Mouse (Mus musculus): ENCODE measurements around the gene Atp6v0a1. TPM values are rescaled to one million over a fixed set of nuclear protein-coding genes. Genes with fewer than 3 reads are reported as not detected.

Gene Atp6v0a1
- polyA plus RNA-seq, 2 experiments: 32.7 to 60.9 TPM

DNA sequence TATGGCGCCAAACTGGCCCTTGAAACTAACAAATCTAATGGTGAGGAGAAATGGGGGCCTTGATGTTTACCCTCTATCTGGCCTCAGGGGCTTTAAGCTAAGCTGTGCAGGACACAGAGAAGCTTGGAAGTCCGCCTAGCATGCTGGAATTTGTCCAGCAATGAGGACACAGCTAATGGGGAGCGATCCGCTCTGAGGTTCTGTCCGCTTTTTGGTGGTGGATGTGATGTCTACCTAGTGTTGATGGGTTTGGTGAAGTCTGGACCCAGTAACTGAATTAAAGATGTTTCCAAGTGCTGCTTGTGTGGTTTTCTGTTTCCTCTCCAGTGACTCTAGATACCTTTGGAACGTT lies 77.0 kb downstream of the Atp6v0a1 start:
- Histone ChIP-seq H3K9me3 (ENCODE audit: control insufficient read depth, low read length) (no peaks in the 10 kb centered on the region), H3K4me3 (replicated peaks; ENCODE audit: low read length) (peak overlapping the region; percentile 77), H3K9ac (ENCODE audit: low read depth, low read length, severe bottlenecking) (no peak overlapping the region), H3K27ac (replicated peaks; ENCODE audit: low read depth, low read length) (peak overlapping the region; percentile 63; the same call in 1 of the 2 replicates), H3K4me2 (replicated peaks; ENCODE audit: low read depth, low read length, severe bottlenecking) (peak overlapping the region; percentile 85), H3K4me1 (ENCODE audit: control insufficient read depth, insufficient read depth, low read length) (peaks cover 25% of the 10 kb centered on the region), H3K27me3 (ENCODE audit: control insufficient read depth, insufficient read depth, low read length) (peaks cover 1% of the 10 kb centered on the region; the same call in 1 of the 2 replicates), H3K36me3 (ENCODE audit: control insufficient read depth, insufficient read depth, low read length) (peaks cover 37% of the 10 kb centered on the region)
- DNase-seq (ENCODE audit: low spot score): no peak
- no peak for ATAC-seq (ENCODE audit: low FRiP score, low read depth)
- 85% methylated on average over 6 of the region's 6 CpGs for WGBS
- no peak for TF ChIP-seq POLR2A (IDR thresholded peaks at IDR 0.05; ENCODE audit: borderline replicate concordance, extremely low read depth, insufficient read depth, insufficient read length)

DNA sequence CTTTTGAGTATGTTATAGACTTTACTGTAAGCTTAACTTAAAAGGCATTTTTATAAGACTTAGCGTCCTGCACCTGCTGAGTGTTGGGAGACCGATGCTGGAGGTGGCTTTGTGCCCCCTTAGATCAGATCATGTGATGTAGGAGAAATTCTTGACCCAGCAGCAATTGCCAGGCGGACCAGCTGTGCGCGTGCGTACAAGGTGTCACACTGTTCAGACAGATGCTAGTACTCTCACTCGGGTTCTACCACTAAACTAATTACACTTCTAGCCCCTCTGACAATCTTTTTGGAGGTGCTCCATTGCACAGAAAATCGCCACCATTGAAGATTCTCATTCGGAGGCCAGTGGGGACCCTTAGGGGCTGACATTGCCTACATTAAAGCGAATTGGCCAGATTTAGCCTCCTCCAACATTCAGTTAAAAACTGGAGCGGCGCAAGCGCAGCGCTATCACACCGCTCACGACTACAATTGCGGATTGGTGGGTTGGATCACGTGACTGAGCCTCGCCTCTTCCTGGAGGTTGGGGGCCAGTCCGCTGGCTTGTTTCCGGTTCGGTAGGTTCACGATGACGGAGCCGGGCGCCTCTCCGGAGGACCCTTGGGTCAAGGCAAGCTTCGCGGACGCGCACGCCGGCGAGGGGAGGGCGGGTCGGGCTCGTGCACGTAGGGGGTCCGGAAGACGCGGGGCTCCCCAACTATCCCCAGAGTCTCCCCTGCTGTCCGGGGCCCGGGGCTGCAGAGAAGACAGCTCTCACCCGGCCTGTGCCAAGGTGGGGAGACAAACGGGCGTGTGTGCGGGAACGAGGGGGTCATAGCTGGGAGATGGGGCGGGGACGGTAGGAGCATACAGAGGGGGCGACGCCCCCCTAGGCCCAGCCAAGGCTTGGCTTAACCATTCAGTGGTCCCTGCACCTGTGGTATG lies 77.8 kb downstream of the Atp6v0a1 start, which contains the start of gene Mlx:
TSS of gene Mlx (plus strand) at position 522 of the 926 bp plus-strand sequence.
- ATAC-seq (ENCODE audit: low FRiP score, low read depth) (peak; percentile 89), DNase-seq (ENCODE audit: low spot score) (peak; percentile 96)
- Histone ChIP-seq H3K27ac (replicated peaks; ENCODE audit: low read depth, low read length) (peak within 1 kb of the TSS; percentile 63; the same call in 1 of the 2 replicates), H3K9me3 (ENCODE audit: control insufficient read depth, low read length) (no peaks in the 10 kb centered on the region), H3K9ac (ENCODE audit: low read depth, low read length, severe bottlenecking) (peak within 1 kb of the TSS; percentile 78), H3K27me3 (ENCODE audit: control insufficient read depth, insufficient read depth, low read length) (no peaks in the 10 kb centered on the region), H3K4me3 (replicated peaks; ENCODE audit: low read length) (peak within 1 kb of the TSS; percentile 77), H3K4me1 (ENCODE audit: control insufficient read depth, insufficient read depth, low read length) (peaks cover 25% of the 10 kb centered on the region), H3K36me3 (ENCODE audit: control insufficient read depth, insufficient read depth, low read length) (peaks cover 44% of the 10 kb centered on the region), H3K4me2 (replicated peaks; ENCODE audit: low read depth, low read length, severe bottlenecking) (peak within 1 kb of the TSS; percentile 85)
- WGBS: under 1% methylated on average over 51 of the region's 52 CpGs
- TF ChIP-seq POLR2A (IDR thresholded peaks at IDR 0.05; ENCODE audit: borderline replicate concordance, extremely low read depth, insufficient read depth, insufficient read length): no peak

- Histone ChIP-seq H3K9ac (ENCODE audit: low read depth, low read length, severe bottlenecking) (peak overlapping the region; percentile 78), H3K4me3 (replicated peaks; ENCODE audit: low read length) (peak overlapping the region; percentile 77), H3K36me3 (ENCODE audit: control insufficient read depth, insufficient read depth, low read length) (peaks cover 51% of the 10 kb centered on the region), H3K4me2 (replicated peaks; ENCODE audit: low read depth, low read length, severe bottlenecking) (peak overlapping the region; percentile 85), H3K27ac (replicated peaks; ENCODE audit: low read depth, low read length) (peak overlapping the region; percentile 63; the same call in 1 of the 2 replicates), H3K9me3 (ENCODE audit: control insufficient read depth, low read length) (no peaks in the 10 kb centered on the region), H3K4me1 (ENCODE audit: control insufficient read depth, insufficient read depth, low read length) (peaks cover 25% of the 10 kb centered on the region), H3K27me3 (ENCODE audit: control insufficient read depth, insufficient read depth, low read length) (no peaks in the 10 kb centered on the region)
- no peak for TF ChIP-seq POLR2A (IDR thresholded peaks at IDR 0.05; ENCODE audit: borderline replicate concordance, extremely low read depth, insufficient read depth, insufficient read length)
- 7% methylated on average over 5 of the region's 8 CpGs for WGBS
- no peak for ATAC-seq (ENCODE audit: low FRiP score, low read depth)
- no peak for DNase-seq (ENCODE audit: low spot score)
Observed at GRCm38 (mm10) chr11:101087682-101088055, 78.4 kb downstream of the Atp6v0a1 start.

DNA sequence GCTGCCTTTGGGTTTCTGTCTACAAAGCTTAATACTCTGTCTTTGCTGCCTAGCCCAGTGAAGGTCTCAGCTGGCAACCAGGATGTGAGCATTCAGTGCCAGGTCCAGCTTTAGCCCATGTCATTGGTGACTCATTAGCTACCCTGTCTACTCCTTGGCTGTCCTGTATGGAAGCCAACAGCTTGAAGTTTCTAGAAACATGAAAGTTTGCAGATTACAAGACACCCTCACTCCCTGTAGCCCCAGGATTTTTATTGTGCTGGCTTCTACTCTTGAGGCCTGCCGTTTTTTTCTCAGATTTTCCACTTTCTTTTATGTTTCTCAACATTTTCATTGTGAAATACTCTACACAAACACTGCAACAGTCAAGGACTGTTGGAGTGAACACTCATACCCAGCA lies 80.7 kb downstream of the Atp6v0a1 start:
- H3K4me3 ChIP-seq (replicated peaks; ENCODE audit: low read length): no peak overlapping the region
- H3K27me3 ChIP-seq (ENCODE audit: control insufficient read depth, insufficient read depth, low read length): no peaks in the 10 kb centered on the region
- TF ChIP-seq POLR2A (IDR thresholded peaks at IDR 0.05; ENCODE audit: borderline replicate concordance, extremely low read depth, insufficient read depth, insufficient read length): no peak
- no peak overlapping the region for H3K27ac ChIP-seq (replicated peaks; ENCODE audit: low read depth, low read length)
- ATAC-seq (ENCODE audit: low FRiP score, low read depth) (no peak), DNase-seq (ENCODE audit: low spot score) (no peak)
- 91% methylated on average over 1 of the region's 1 CpGs for WGBS
- peaks cover 60% of the 10 kb centered on the region for H3K36me3 ChIP-seq (ENCODE audit: control insufficient read depth, insufficient read depth, low read length)
- H3K4me1 ChIP-seq (ENCODE audit: control insufficient read depth, insufficient read depth, low read length): peaks cover 23% of the 10 kb centered on the region
- H3K9me3 ChIP-seq (ENCODE audit: control insufficient read depth, low read length): no peaks in the 10 kb centered on the region
- no peak overlapping the region for H3K4me2 ChIP-seq (replicated peaks; ENCODE audit: low read depth, low read length, severe bottlenecking)
- no peak overlapping the region for H3K9ac ChIP-seq (ENCODE audit: low read depth, low read length, severe bottlenecking)

DNA sequence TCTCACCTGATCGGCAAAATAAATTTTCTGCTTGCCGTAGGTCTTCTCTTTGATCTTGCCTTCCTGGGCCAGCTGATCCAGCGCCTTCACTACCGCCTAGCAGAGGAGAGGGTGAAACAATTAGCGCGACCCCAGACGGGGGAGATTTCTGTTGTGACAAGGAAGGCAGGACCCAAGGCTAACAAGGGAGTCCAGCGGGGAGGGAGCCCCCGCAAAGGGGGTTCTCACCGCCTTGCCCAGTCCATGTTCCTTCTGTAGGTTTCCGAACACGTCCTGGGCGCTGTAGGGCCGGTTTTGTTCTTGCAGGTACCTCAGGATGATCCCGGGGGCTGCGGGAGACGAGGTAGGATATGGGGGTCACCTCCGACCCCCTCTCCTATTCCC lies 85.7 kb downstream of the Atp6v0a1 start:
- Histone ChIP-seq H3K4me3 (replicated peaks; ENCODE audit: low read length) (peak overlapping the region; percentile 75), H3K4me1 (ENCODE audit: control insufficient read depth, insufficient read depth, low read length) (peaks cover 6% of the 10 kb centered on the region; the same call in 1 of the 2 replicates), H3K9ac (ENCODE audit: low read depth, low read length, severe bottlenecking) (peak overlapping the region; percentile 66), H3K27me3 (ENCODE audit: control insufficient read depth, insufficient read depth, low read length) (no peaks in the 10 kb centered on the region), H3K4me2 (replicated peaks; ENCODE audit: low read depth, low read length, severe bottlenecking) (peak overlapping the region; percentile 94), H3K36me3 (ENCODE audit: control insufficient read depth, insufficient read depth, low read length) (peaks cover 72% of the 10 kb centered on the region), H3K27ac (replicated peaks; ENCODE audit: low read depth, low read length) (no peak overlapping the region), H3K9me3 (ENCODE audit: control insufficient read depth, low read length) (no peaks in the 10 kb centered on the region)
- ATAC-seq (ENCODE audit: low FRiP score, low read depth) (peak; percentile 23; the same call in 1 of the 2 replicates), DNase-seq (ENCODE audit: low spot score) (no peak)
- WGBS: under 1% methylated on average over 15 of the region's 18 CpGs
- no peak for TF ChIP-seq POLR2A (IDR thresholded peaks at IDR 0.05; ENCODE audit: borderline replicate concordance, extremely low read depth, insufficient read depth, insufficient read length)

Data from limb, embryonic 14.5 days (tissue).